Mouse (Mus musculus) naive thymus-derived CD4-positive, alpha-beta T cell, adult 5 months (primary cell): Measurements from ENCODE around the gene Cbr4. TPM values are rescaled to one million over a fixed set of nuclear protein-coding genes. Genes with fewer than 3 reads are reported as not detected.

ENCODE experiments used
- polyA plus RNA-seq: library from polyadenylated mRNA; unstranded; fragments of 100-300 nt; shearing (Covaris generic); gene quantifications from one replicate; pipeline ENCODE4 v1.2.1, GENCODE M21; 2017

Cbr4 gene
- 8.8 TPM for polyA plus RNA-seq

GRCm38 (mm10) chr8:61487597-61488156, at the start of gene Cbr4:
Cbr4 (plus strand) TSS chr8:61487734.

